Mouse (Mus musculus) liver, adult (tissue): ENCODE measurements around the gene Trim31.

Experiments used
- GATA4 ChIP-seq: IDR thresholded peaks from 2 replicates; pipeline ENCODE4 v1.6.1; 2014; ENCODE audit warnings: mild to moderate bottlenecking, low read length; ENCODE audit not compliant: insufficient replicate concordance

The Trim31 gene

DNA sequence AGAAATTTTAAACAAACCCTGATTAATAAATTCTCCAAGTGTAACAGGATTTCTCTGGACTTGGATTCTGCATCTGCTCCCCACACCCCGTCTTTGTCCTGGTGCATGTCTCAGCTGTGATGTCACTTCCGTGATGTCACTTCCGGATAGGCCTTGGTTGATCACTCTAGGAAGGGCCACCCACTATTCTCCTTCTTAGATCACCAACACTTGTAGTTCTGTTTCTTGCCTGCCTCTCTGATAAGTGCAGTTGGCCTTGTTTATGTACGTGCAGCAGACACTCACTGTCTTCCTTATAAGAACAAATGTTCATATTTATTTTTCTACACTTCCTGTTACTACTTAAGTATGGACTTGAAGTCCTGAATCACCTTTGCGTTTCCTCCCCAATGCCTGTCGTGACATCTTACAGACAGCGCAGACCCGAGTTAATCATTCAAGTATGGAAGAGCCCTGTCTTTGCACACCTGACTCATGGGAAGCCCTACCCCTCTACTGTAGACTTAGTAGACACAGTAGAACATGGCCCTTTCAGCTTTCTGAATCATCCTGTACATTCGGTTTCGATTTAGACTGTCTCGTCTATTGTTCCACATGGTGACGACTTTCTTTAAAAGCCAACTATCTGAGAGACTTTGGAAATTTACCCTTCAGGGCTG is 12.7 kb upstream of the Trim31 start:
- no peak for TF ChIP-seq GATA4

GRCm38 (mm10) chr17:36890073-36890903 is 7.6 kb upstream of the Trim31 start, which contains the start of gene Trim40:
Trim40 (minus strand) TSS chr17:36890123.
- no peak for TF ChIP-seq GATA4

GRCm38 (mm10) chr17:36892362-36892761 is 5.6 kb upstream of the Trim31 start:
- TF ChIP-seq GATA4, result no peak

DNA sequence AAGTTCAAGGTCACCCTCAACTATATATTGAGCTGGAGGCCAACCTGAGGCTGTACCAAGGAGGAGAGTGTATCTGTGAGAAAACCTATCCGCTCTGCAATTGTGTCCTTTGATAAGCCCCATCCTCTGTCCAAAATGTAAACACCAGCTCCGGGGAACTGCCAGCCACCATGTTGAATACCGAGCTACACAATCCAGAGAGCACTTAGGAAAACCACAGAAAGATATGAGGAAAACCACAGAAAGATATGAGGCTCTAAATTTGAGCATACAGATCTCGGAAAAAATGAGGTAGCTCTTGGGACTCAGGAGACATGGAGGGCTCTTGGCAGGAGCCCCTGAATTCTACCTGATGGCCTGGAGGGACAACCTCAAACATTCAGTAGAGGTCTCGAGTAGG is 4.5 kb upstream of the Trim31 start:
- no peak for TF ChIP-seq GATA4

DNA sequence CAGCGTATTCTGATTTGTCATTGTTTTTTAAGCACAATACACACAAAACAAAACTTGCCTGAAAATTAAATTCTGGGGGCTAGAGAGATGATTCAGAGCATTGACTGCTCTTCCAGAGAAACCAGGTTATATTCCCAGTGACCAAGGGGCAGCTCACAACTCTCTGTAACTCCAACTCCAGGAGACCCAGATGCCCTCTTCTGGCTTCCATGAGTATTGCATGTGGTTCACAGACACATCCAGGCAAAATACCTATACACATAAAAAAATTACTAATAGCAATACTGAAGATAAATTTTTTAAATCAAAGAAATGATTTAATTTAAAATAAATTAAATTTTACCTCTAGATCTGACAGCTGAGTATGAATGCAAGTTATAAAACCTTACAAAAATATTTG is 1.3 kb upstream of the Trim31 start:
- no peak for TF ChIP-seq GATA4

GRCm38 (mm10) chr17:36897065-36897464 is 853 bp upstream of the Trim31 start:
- TF ChIP-seq GATA4, result no peak

DNA sequence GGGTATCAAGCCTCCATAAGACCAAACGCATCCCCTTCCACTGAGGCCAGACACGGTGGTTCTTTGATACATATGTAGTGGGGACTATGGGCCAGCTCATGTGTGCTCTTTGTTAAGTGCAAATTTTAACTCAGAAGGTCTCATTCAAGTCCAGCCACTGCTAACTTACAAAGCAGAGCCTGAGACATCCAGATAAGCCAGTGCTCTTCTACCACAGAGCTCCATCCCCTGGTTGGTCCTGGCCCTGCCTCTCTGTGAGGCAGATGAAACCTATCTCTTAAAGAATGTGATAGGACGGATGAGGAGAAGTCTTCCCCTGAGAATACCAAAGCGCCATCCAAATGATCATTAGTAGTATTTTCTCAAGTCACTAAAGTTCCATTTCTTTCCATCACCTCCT is 1.5 kb downstream of the Trim31 start:
- no peak for TF ChIP-seq GATA4

DNA sequence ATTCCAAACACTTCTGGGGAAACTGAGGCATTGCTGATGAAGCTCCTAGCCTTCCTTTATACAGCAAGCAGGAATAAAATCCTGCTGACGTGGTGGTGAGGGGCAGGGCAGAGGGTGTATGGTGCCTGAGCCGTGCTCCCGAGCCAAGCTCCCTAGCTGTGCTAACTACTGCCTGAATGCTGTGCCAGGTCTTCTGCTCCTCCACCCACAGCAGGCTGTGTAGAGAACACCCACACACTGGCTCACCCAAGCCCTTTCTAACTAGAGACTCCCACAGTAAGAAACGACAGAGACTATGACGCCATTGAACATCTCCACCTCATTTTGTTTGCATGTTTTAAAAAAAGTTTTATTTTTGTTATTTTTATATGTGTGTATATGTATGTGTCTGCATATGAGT is 2.1 kb downstream of the Trim31 start:
- TF ChIP-seq GATA4, result no peak

- no peak for TF ChIP-seq GATA4
Observed at GRCm38 (mm10) chr17:36900691-36901090, 2.8 kb downstream of the Trim31 start.

DNA sequence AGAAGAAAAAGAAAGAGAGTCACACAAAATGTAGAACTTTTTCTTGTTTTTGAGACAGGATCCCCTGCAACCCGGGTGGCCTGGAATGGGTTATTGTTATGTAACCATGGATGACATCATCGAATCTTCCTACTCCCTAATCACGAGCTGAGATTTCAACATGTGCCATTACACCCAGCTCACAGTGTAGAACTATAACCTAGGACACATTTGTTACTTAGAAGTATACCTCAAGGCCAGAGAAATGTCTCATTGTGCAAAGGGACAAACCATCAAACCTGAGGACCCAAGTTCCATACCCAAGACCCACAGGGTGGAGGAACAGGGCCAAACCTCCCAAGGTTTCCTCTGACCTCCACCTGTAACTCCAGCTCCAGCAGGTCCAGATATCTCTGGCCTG is 5.7 kb downstream of the Trim31 start:
- no peak for TF ChIP-seq GATA4

- TF ChIP-seq GATA4, result no peak
Observed at GRCm38 (mm10) chr17:36908235-36908634, 10.3 kb downstream of the Trim31 start.

DNA sequence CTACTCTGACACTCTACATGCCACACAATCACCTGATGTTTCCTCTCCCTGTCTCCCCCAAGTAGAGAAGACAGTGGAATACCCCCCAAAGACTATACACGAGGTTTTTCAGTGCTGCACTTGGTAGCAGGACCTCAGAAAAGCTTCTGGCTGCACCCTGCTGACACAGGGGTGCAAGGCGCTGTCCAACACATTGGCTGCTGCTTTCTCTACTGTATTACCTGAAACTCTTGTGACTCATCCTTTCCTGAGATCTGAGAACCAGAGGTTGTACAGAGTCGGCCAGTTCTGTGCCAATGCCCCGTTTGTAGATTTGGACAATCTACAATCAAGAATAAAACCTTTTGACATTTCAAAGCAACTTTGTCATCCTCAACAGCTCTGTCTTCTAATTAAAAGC is 11.9 kb downstream of the Trim31 start:
- TF ChIP-seq GATA4, result no peak

DNA sequence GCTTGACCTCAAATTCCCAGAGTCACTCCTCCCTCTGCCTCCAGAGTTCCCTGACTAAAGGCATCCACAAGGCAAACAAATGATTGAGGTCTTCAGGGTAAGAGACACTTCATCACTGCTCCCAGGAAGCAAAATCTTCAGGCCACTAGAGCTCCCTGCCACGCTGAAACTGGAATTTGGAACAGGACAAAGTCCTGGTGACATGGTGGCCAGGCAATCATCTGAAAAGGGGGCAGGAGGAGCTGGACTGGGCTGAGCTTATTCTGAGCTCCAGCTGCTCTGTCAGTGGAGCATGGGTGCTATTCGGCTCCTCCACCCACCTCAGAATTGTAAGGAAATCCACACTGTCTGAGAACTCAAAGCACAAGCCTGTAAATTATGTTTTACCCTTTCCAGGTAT is 14.1 kb downstream of the Trim31 start:
- no peak for TF ChIP-seq GATA4

- TF ChIP-seq GATA4, result no peak
Observed at GRCm38 (mm10) chr17:36914108-36914507, 16.2 kb downstream of the Trim31 start.

DNA sequence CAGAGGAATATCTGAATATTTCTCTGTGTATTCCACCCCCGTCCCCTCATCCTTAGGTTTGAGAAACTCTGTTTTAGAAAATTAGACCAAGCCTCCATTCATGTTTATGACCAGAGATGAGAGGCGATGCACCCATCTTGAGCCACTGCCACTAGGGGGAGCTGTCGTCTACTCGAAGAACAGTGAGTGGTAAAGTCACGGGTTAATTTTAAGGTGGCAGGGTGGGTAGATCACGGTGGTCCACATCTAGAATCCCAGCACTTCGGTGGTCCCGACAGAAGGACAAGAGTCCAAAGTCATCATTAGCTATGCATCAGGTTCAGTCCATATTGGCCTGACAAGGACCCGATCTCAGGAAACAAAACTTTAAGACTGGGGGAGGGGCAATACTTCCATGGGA is 17.2 kb downstream of the Trim31 start:
- TF ChIP-seq GATA4, result no peak

DNA sequence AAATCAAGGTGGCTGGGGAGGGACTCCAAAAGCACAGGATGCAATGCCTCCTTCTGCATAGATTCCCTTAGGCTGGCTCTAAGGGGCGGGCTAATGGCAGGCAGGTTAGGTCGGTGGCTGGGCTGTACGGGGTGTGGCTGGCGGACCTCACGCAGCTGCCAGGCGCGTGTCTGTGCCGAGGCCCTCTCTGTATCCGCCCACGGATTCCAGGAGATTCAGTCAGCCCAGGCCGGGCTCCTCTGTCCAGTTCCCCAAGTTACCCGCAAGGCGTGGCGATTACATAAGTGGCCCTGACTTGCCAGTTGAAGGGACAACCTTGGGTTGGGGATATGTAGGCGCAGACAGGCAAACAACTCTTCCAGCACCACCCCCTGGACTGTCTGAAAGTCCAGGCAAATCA is 22.3 kb downstream of the Trim31 start:
- no peak for TF ChIP-seq GATA4
